9 mouse cellular contexts compared by ENCODE assay signal in the genomic region with DNA sequence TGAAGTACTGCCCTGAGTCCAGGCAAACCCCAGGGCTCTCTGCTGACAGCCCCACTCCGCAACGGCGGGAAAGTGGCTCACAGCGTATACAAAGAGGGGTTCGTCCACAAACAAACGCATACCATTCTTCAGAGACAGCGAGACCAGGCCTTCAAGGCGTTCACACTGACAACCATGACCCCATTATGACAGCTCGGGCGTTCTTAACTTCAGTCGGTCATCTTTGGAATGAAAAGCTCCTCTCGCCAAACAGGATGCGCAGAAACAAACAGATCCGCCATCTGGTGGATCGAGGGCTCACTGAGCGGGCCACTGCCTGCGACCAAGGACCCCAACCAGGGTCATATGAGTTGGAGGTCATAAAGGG. TPM values are rescaled to one million over a fixed set of nuclear protein-coding genes. Genes with fewer than 3 reads are reported as not detected.
DNase-seq lines count a peak whose midpoint lies in the region; ATAC-seq and TF ChIP-seq lines count a peak whose summit lies in the region.
"Had no signal": no experiment of that assay in that cellular context is flagged by ENCODE, and none has a peak within 500 bp of the region (broad histone marks: within the 10 kb centered on the region; RNA-seq: fewer than 3 reads in every experiment).

No protein-coding gene starts in this region.

- peak overlapping the region; percentile 83 to 99 for H3K4me3 ChIP-seq in ES-E14 (ENCODE audit: insufficient read depth in 1 of 2, low read depth in 1 of 2, low read length in 2 of 2, poor library complexity in 1 of 2, severe bottlenecking in 1 of 2)
- H3K4me3 ChIP-seq in erythroblast, embryonic 14.5 days (replicated peaks), result peak overlapping the region; percentile 68

- H3K36me3 ChIP-seq in ES-E14 (ENCODE audit: control insufficient read depth, insufficient read depth, low read length, poor library complexity, severe bottlenecking), result no peaks in the 10 kb centered on the region
- peaks cover 12% of the 10 kb centered on the region for H3K36me3 ChIP-seq in erythroblast, embryonic 14.5 days (ENCODE audit: control insufficient read depth)

- H3K27ac ChIP-seq in ES-E14 (ENCODE audit: insufficient read depth, low read depth, low read length, poor library complexity, severe bottlenecking), result no peak overlapping the region

- peak; percentile 23; the same call in 1 of the 2 replicates for ATAC-seq in megakaryocyte-erythroid progenitor cell, adult 5-6 weeks (replicated peaks; ENCODE audit: low FRiP score, low TSS enrichment, poor library complexity, severe bottlenecking)

- H3K27me3 ChIP-seq in erythroblast, embryonic 14.5 days (ENCODE audit: control insufficient read depth), result peaks cover 41% of the 10 kb centered on the region

- peak; percentile 54 to 62 for DNase-seq in cerebellum, adult 18-20 months
- no peak for DNase-seq in cerebellum, adult 9-11 months
- no peak for DNase-seq in ES-E14 (ENCODE audit: low read depth, low spot score)
- peak; percentile 22 for DNase-seq in kidney, postnatal 10 days
- no peak for DNase-seq in gastrocnemius, postnatal 36 days
- no peak for DNase-seq in yolk sac, embryonic 10.5 days (ENCODE audit: low spot score)

- intact Hi-C loops in gastrocnemius, postnatal 36 days (cut with DNase I), result no loop called here

- peaks cover 4 to 6% of the 10 kb centered on the region in 2 experiments; a peak in 1 of 4 replicates for H3K4me1 ChIP-seq in ES-E14 (ENCODE audit: control insufficient read depth in 2 of 2, insufficient read depth in 2 of 2, low read length in 2 of 2, poor library complexity in 1 of 2)
- H3K4me1 ChIP-seq in erythroblast, embryonic 14.5 days (ENCODE audit: control insufficient read depth), result peaks cover 34% of the 10 kb centered on the region

- in situ Hi-C loops in ES-E14 (cut with MboI; ENCODE audit: low sequenced_read_pairs in 2 of 2, unreplicated experiment in 2 of 2), result no loop called here

- no peaks in the 10 kb centered on the region for H3K9me3 ChIP-seq in ES-E14 (ENCODE audit: control insufficient read depth, insufficient read depth, low read depth, low read length)
- H3K9me3 ChIP-seq in erythroblast, embryonic 14.5 days (ENCODE audit: control insufficient read depth, low read length), result peaks cover 2% of the 10 kb centered on the region; the same call in 1 of the 2 replicates

- H3K9ac ChIP-seq in ES-E14 (ENCODE audit: insufficient read depth, low read depth, low read length, poor library complexity, severe bottlenecking), result peak overlapping the region; percentile 87

TF ChIP-seq in ES-E14, 5 proteins besides CTCF, POLR2A, EP300 and RAD21:
- no peak for TF ChIP-seq MAFK (IDR thresholded peaks at IDR 0.05; ENCODE audit: insufficient read depth, low read depth, low read length)
- TF ChIP-seq ZNF384 (IDR thresholded peaks at IDR 0.05; ENCODE audit: low read depth, low read length), result no peak
- no peak for TF ChIP-seq CHD2 (IDR thresholded peaks at IDR 0.05; ENCODE audit: low read depth, low read length)
- TF ChIP-seq ZC3H11A (IDR thresholded peaks at IDR 0.05; ENCODE audit: borderline replicate concordance, low read depth, low read length), result no peak
- no peak for TF ChIP-seq HCFC1 (IDR thresholded peaks at IDR 0.05; ENCODE audit: borderline replicate concordance, insufficient read depth, low read length)

RNA-seq across cellular contexts. Expression of a gene that starts 1.5 kb away (rescaled TPM):
- total RNA-seq in ES-E14 (2012; rRNA removed), result 4.5 and 5.1 TPM in 2 replicates
- 0.98 and 1.0 TPM in 2 replicates for polyA plus RNA-seq in erythroblast, embryonic 14.5 days (2012)
- 7.9 and 11.6 TPM in 2 replicates for total RNA-seq in megakaryocyte-erythroid progenitor cell, adult 5-6 weeks (2014; fragmentation: Nextera tagmentation)
- 11.2 and 12.4 TPM in 2 replicates for total RNA-seq in megakaryocyte-erythroid progenitor cell, adult 5-6 weeks (2017)
- total RNA-seq in gastrocnemius, postnatal 36 days (2021), result under 1 TPM; 0.54 to 0.66 TPM

RNA-seq across cellular contexts. Expression of a gene that starts 36.0 kb away (rescaled TPM):
- total RNA-seq in ES-E14 (2012; rRNA removed), result 33.9 and 54.5 TPM in 2 replicates
- polyA plus RNA-seq in erythroblast, embryonic 14.5 days (2012), result 0.29 and 0.44 TPM in 2 replicates
- not detected in 2 replicates for total RNA-seq in megakaryocyte-erythroid progenitor cell, adult 5-6 weeks (2014; fragmentation: Nextera tagmentation)
- not detected in 2 replicates for total RNA-seq in megakaryocyte-erythroid progenitor cell, adult 5-6 weeks (2017)
- total RNA-seq in gastrocnemius, postnatal 36 days (2021), result over 10,000 TPM; 54,633 to 61,739 TPM
- total RNA-seq: hematopoietic stem cell, adult 5-6 weeks had no signal

RNA-seq across cellular contexts. Expression of a gene that starts 52.8 kb away (rescaled TPM):
- 22.1 and 29.6 TPM in 2 replicates for total RNA-seq in ES-E14 (2012; rRNA removed)
- polyA plus RNA-seq in erythroblast, embryonic 14.5 days (2012), result 0.17 and 0.34 TPM in 2 replicates
- total RNA-seq in megakaryocyte-erythroid progenitor cell, adult 5-6 weeks (2014; fragmentation: Nextera tagmentation), result 77.5 and 84.1 TPM in 2 replicates
- total RNA-seq in megakaryocyte-erythroid progenitor cell, adult 5-6 weeks (2017), result 23.6 and 42.7 TPM in 2 replicates
- 10 to 100 TPM; 10.5 to 11.7 TPM for total RNA-seq in gastrocnemius, postnatal 36 days (2021)

Comparison
In these comparisons a context has a peak if more than half of its experiments do, and no peak if none do; other contexts are left out.
1. DNase-seq: peak in cerebellum, adult 18-20 months (2 of 2) and kidney, postnatal 10 days (single experiment); none in cerebellum, adult 9-11 months (single experiment), ES-E14 (single experiment), gastrocnemius, postnatal 36 days (0 of 2) and yolk sac, embryonic 10.5 days (single experiment).
2. RNA of a gene that starts 36.0 kb away (total RNA-seq): 54,633 to 61,739 TPM in gastrocnemius, postnatal 36 days; 33.9 to 54.5 TPM in ES-E14 and not detected in megakaryocyte-erythroid progenitor cell, adult 5-6 weeks; every median in the first group is over 100 times any median in the second.